Mouse (Mus musculus): ENCODE data around the gene Gsx2.

DNA sequence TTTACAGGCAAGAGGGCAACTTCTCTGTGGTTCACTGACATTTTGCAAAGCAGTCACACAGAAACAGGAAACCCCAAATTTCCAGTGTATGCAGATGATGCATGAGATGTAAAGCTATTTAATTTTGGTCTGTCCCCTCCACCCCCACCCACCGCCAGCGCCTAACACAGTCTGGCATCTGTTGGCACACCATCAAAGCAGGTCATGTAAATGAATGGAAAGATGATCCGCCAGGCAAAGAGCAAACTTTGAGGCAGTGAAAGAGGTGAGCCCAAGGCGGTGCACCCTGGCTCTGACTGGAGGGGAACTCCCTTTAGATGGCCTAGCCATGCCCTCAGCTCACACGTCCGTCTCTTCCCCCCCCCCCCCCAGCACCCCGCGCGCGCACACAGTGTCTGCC lies 8.7 kb upstream of the Gsx2 start:
- TF ChIP-seq POLR2A (IDR thresholded peaks at IDR 0.05; ENCODE audit: low read depth, low read length) (no peak), CTCF (IDR thresholded peaks at IDR 0.05; ENCODE audit: extremely low read depth, insufficient read depth, insufficient read length, insufficient replicate concordance) (no peak)

Measured in spleen, adult 2 months (tissue).